Mouse (Mus musculus) bone marrow macrophage, adult 2 months (primary cell): ENCODE measurements at regions not wholly inside any gene's neighbourhood (a gene's known extent, or its start where the extent isn't known, plus 50 kb on each side); places are given as distances from the start of the nearest gene placed in this dataset.

Source experiments
- CTCF ChIP-seq: IDR thresholded peaks from 2 replicates; pipeline ENCODE4 v1.5.1; 2012; ENCODE audit warnings: low read depth, mild to moderate bottlenecking, low read length, moderate library complexity
- POLR2A ChIP-seq: IDR thresholded peaks from 2 replicates; pipeline ENCODE4 v1.6.1; 2012; ENCODE audit warnings: mild to moderate bottlenecking, low read depth, low read length, borderline replicate concordance

GRCm38 (mm10) chr12:77056748-77057370, 94.9 kb upstream of the Max start:
- no peak for TF ChIP-seq CTCF
- TF ChIP-seq POLR2A: no peak
